Mouse (Mus musculus): ENCODE data around the gene St6galnac6.

St6galnac6 gene

DNA sequence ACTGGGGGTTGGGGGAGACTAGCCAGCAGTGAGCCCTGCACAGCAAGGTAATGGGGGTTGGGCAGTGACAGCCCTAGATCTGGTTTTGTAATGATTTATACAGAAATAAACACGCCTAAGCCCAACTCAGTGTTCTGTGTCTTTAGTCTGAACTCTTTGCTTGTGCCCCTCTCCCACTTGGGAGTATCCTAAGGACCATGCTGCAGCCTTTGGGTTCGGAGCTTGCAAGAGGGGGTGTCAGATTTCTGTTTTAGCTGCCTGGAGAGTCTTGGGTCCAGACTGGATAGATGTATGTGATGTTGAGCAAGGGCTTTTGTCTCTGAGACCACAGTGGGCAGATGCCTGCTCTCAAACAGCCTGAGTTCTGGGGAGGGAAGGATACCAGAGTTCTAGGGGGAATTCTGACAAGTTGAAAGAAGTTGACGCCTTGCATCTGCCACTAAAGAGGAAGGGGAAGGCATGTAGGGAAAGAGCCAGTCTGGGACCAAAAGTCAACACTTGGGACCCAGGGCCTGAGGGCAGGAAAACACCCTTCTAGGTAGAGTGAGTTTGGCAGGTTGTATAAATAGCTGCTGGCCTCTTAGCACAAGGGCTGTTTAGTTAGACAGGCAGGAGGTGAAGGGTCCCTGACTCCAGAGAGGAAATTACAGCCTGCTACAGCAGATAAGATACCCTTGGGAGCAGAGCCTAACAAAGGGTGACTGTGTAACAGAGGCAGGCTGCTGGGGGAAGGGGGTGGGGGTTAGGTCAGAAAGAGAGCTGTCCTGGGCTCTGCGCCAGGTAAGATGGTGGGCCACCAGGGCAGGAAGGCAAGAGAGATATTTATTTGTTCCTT lies 21.4 kb downstream of the St6galnac6 start:
- no peak for DNase-seq

GRCm38 (mm10) chr2:32621517-32621859 lies 22.0 kb downstream of the St6galnac6 start, which contains the start of gene Ak1:
Ak1 (plus strand) TSS chr2:32621758.
- no peak for DNase-seq

DNA sequence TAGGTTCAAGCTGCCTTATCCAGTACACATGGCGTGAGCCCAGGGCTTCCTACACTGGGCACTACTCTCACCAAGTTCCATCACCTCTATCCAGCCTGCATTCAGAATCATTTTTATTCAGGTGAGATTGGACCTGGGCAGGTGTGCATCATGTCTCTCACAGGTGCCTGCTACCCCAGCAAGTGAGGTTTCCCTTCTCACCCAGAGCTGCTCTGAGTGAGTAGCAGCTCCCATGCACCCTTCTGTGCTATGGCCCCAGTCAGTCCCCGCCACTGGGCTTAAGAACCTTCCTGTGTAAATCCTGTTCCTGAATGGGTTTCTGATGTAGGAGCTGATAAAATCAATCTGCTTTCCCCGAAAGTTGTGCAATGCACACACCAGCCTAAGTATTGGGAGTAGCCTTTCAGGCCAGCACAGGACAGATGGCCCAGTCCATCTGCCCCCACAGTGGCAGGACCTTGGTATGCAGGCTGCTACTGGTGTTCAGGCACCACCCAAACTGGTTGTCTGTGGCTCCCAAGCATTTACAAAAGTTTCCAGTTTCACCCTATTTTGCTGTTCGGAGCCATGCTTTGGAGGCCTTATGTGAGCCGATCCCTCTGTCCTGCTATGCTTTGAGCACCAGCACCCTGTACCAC lies 24.7 kb downstream of the St6galnac6 start:
- no peak for DNase-seq

DNA sequence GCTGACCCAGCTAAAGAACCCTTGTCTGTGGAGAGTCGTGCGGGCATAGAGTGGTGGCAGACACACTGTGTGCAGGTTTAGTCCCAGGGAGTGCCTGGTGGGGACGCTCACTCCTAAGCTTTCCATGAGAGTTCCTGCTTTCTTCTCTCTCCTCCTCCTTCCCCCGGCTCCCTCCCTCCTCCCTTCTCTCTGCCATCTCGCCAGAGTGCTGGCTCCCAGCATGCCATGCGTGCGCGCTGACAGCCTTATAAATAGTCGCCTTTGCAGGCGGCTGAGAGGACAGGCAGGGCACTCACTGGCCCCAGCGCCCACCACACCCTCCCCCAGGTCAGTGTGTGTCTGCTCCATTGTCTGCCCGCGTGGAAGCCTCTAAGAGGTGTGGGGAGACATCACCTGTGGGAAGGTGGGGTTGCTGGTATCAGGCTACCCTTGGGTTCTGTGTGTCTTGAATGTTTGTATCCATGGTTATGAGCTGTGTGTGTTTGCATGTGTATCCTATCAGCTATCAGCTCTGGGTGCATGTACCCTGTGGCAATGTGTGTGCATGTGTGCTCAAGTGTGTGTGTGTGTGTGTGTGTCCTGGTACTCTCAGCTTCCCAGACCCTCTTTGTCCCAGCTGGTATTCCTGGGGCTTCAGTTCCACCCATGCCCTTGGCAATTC lies 25.8 kb downstream of the St6galnac6 start:
- DNase-seq: peak; percentile 85

DNA sequence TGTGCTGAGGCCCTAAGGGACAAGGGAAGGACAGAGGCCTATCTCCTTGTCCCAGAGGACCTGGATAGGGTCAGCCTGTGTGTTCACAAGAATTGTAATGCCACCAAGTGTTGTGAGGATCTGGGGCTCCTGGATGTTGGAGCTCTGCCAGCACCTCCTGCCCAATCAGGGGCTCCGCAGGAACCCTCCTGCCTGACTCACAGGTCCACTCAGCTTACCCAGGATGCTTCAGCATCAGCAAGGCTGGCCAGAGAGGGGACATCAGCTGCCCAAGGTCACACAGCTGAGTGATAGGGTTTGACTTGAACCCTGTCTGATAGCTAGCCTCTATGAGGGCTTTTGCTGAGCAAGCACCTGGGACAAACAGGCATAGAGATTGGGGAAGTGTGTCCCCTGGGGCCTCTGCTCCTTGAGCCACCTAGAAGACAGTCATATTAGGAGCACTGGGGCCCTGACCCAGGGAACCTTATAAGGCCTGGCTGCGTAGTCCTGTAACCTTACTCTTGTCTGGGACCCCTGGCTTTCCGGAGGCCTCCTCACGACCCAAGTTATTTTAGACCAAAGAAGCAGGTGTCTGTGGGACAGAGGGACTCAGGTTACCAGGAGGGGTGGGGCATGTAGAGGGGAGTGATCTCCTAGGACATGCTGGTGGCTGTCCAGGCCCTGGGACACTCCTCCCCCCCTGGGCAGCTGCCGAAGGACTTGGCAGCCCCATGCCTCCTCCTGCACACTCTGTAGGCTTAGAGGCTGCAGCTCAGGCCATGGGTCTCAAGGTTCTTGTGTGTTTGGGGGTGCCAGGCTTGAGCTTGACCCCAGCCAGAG lies 26.6 kb downstream of the St6galnac6 start:
- peak; percentile 76 for DNase-seq

DNA sequence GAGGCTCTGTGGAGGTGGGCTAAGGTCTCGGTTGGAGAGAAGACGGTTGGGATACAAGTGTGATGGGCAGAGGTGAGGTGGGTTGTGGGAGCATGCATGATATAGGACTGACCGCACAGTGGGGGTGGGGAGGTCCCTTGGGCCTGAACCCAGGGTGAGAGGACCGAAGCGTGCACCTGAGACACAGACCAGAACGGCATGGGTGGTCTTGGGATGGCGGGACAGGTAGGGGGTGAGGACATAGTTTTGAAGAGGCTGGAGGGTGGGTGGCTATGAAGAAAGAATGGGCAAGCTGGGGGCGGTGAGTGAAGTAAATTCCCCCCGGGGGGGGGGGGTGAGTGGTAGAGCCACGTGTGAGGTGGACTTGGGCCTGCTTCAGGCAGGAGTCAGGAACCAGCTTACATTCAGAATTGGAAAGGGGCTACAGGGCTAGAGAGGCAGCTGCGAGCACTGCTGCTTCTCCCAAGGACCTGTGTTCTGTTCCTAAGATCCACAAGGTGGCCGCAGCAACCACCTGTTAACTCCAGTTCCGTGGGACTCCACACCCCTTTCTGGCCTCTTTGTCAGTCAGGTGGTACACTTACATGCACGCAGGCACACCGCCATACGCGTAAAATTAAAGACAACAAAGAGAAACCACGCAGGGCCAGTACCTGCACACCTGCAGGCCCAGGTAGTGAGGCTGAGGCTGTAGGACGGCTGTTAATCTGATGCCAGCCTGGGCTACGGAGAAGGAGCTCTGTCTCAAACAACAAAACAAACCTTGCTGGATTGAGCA lies 27.9 kb downstream of the St6galnac6 start:
- no peak for DNase-seq

- no peak for DNase-seq
These were observed 28.6 kb downstream of the St6galnac6 start for GRCm38 (mm10) chr2:32628044-32628550.

DNA sequence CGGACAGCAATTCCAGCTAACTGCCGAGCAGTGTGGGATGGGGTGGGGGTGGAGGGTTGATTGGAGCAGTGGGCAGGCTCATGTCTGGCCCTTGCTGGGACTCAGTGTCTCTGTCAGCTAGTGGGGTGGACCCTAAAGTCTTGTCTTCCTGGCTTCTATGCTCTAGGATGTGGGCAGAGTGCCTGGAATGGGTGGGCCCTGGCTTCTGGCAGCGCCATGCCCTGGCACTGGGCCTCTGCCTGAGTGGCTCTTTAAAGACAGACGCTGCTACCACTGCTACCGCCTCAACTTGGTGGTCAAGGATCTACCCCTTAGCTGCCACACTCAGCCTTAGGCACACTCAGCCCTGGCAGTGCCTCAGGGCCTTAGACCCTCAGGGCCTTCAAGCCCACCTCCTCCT lies 29.2 kb downstream of the St6galnac6 start:
- no peak for DNase-seq

- no peak for DNase-seq
These were observed 29.9 kb downstream of the St6galnac6 start for GRCm38 (mm10) chr2:32629276-32629976.

GRCm38 (mm10) chr2:32630036-32630435 lies 30.5 kb downstream of the St6galnac6 start:
- no peak for DNase-seq

GRCm38 (mm10) chr2:32631046-32631445 lies 31.5 kb downstream of the St6galnac6 start:
- no peak for DNase-seq

- peak; percentile 81 for DNase-seq
These were observed 32.4 kb downstream of the St6galnac6 start for GRCm38 (mm10) chr2:32631737-32632394.

- DNase-seq: no peak
These were observed 34.2 kb downstream of the St6galnac6 start for GRCm38 (mm10) chr2:32633660-32634059.

DNA sequence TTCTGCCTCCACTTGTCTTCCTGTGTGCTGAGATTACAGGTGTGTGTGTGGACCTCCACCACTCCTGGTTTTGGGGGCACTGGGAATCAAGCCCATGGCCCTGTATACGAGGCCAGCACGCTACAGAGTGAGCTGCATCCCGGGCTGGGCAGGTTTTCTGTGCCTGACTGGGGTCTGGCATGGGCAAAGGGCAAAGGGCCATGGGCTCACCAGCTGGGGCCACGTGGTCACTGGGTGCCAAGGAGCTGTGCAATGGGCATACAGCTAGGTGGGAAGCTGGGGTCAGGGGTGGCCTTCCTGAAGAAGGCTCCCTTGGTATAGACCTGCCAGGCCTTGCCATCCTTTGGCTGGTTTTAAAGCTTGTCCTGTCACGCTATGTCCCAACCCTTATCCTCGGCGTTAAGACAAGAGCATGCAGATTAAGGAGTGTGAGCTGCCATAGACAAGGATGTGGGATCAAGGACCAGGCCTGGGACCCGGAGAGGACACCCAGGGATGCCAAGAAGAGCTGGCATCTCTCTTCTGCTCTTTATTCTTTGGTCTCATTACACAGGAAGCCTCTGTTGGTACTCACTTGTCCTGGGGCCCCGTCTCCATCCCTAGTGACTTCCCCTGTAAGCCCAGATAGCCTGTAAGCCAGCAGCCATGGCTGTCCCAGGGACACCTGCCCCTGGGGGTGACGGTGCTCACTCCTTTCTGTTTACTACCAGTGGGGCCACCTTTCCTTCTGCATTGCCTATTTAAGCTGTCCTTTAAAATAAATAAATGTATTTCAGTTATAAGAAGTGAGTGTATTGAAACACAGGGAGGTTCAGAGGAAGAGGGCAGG lies 35.0 kb downstream of the St6galnac6 start:
- no peak for DNase-seq

GRCm38 (mm10) chr2:32636617-32637016 lies 37.1 kb downstream of the St6galnac6 start:
- DNase-seq: no peak

GRCm38 (mm10) chr2:32637778-32638281 lies 38.3 kb downstream of the St6galnac6 start:
- no peak for DNase-seq

DNA sequence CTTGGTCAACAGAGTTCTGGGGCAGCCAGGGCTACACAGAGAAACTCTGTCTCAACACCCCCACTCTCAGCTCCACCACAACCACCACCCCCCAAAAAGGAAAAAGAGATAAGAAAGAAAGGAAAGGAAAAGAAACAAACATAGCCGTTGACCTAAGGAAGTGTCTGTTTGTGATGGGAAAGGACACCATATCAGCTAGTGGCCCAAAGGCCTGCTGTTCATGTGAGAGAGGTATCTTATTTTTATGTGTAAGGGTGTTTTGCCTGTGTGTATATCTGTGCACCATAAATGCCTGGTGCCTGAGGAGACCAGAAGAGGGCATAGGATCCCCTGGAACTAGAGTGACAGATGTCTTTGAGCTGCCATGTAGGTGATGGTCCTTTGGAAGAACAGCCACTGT lies 40.1 kb downstream of the St6galnac6 start:
- no peak for DNase-seq

DNA sequence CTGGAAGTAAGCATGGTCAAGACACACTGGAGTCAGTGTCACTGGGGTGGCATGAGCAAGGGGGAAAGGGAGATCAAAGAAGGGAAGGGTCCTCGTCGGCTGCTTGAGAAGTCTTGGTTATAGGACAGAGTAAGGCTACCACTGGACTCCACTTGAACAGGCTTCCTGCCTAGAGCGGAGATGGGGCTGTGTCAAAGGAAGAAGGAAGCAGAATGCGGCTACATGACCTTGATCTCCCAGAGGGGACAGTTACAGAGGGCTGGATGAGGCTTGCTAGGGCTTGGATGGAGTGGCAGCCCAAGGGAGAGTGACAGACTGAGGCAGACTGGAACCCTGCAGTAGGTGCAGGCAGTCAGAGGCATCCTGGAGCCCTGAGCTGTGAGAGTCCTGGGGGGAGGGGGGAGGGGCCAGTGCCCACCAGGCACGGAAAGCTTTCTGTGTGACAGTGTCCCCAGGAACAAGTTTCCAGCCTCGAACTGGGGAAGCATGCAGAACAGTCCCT lies 41.1 kb downstream of the St6galnac6 start:
- DNase-seq: no peak

- no peak for DNase-seq
These were observed 42.3 kb downstream of the St6galnac6 start for GRCm38 (mm10) chr2:32641810-32642209.
